Mouse (Mus musculus) liver, adult 2 months (tissue): ENCODE data around the gene Prdm4.

Experiments used
- CTCF ChIP-seq: fragments of 200-500 bp; IDR thresholded peaks from 2 replicates; pipeline ENCODE4 v1.5.1; 2011; ENCODE audit warnings: low read depth, low read length, control low read depth
- POLR2A ChIP-seq: fragments of 200-500 bp; IDR thresholded peaks from 2 replicates; pipeline ENCODE4 v1.6.1; 2011; ENCODE audit warnings: low read length, control low read depth; ENCODE audit not compliant: insufficient read depth; ENCODE audit errors: extremely low read depth

GRCm38 (mm10) chr10:85951765-85952443 is 35.0 kb upstream of the Prdm4 start:
- TF ChIP-seq POLR2A (no peak), CTCF (no peak)
